Mouse (Mus musculus): Measurements from ENCODE around the gene Gm28043. TPM values are rescaled to one million over a fixed set of nuclear protein-coding genes. Genes with fewer than 3 reads are reported as not detected.
"Not testable (repeated sequence)": the region's sequence is repeated elsewhere in the genome, so short reads cannot be mapped to it uniquely, and the experiment has no call there.

The Gm28043 gene
- polyA plus RNA-seq, 1 experiment: 1.2 TPM

DNA sequence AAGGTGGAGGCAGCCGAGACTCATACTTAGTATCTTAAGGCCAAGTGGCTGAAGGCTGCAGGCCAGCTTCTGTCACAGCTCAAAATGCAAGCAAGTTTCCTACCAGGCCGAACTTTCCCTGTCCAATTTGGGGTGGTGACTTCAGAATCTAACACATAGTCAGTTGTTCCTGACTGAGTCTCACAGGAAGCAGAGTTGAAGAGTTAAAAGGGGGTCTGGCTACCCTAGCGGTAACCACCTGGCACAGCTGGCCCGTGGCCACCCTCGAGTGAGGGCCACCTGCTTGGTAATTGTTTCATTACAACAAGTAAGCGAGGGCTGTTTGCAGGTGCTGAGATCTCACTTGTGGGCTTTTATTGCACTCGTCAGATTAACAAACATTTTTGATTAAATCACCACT, 97.9 kb downstream of the Gm28043 start:
- 67% methylated on average over 7 of the region's 7 CpGs for WGBS
- H3K4me3 ChIP-seq (replicated peaks; ENCODE audit: extremely low read depth, low read depth, low read length): no peak overlapping the region
- TF ChIP-seq CTCF (IDR thresholded peaks at IDR 0.05; ENCODE audit: insufficient read depth, low read length) (no peak), POLR2A (IDR thresholded peaks at IDR 0.05; ENCODE audit: borderline replicate concordance, extremely low read depth, low read depth, low read length) (no peak)
- DNase-seq: no peak
- peaks cover 2% of the 10 kb centered on the region; the same call in 1 of the 2 replicates for H3K4me1 ChIP-seq (ENCODE audit: control insufficient read depth, insufficient read depth, low read length)

DNA sequence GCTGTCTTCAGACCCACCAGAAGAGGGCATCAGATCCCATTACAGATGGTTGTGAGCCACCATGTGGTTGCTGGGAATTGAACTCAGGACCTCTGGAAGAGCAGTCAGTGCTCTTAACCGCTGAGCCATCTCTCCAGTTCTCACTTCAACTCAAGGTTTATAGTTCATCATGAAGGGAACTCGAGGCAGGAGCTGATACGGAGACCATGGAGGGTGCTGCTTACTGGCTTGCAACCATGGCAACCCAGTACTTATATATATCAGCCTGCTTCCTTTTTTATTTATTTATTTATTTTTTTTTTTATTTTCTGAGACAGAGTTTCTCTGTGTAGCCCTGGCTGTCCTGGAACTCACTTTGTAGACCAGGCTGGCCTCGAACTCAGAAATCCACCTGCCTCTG, 99.1 kb downstream of the Gm28043 start:
- H3K4me3 ChIP-seq (replicated peaks; ENCODE audit: extremely low read depth, low read depth, low read length); DNase-seq; H3K4me1 ChIP-seq (ENCODE audit: control insufficient read depth, insufficient read depth, low read length): not testable (repeated sequence)
- WGBS: 98% methylated on average over 4 of the region's 4 CpGs

DNA sequence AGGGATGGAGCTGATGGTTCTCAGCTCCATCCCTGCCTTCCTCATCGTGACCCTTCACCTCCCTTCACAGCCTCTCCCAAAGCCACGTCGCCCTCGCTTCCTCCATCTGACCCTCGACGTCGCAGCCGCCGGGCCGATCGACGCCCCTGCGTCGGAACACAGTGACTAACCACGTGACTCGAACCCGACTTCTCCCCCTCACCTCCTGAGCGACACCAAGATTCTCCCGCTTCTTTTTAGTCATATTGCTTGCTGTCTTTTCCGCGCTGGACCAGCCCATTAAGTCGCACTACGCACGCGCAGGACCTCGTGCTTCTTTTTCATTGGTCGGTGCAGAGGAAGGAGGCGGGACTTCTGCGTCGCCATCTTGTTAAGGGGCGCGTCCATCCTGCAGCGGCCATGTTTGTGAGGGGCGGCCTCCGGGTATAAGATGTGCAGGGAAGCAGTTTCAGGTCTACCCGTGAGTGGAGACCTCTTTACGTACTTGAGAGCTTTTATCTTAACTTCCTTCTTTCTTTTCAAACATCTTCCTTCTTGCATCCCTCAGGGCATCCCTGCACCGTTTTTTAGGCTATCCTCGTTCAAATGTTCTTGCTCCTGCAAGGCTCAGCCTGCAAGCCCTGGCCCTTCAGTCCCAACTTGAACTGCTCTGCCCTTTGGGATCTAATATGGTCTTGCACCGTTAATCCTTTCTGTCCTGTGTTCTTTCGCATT, 102.2 kb downstream of the Gm28043 start, which contains the start of gene Ccdc167:
Gene Ccdc167 (minus strand): TSS at position 313 of the 714 bp plus-strand sequence.
- peak; percentile 95 for DNase-seq
- 5% methylated on average over 41 of the region's 41 CpGs for whole genome bisulfite sequencing
- Histone ChIP-seq H3K4me3 (replicated peaks; ENCODE audit: extremely low read depth, low read depth, low read length) (peak within 1 kb of the TSS; percentile 78), H3K4me1 (ENCODE audit: control insufficient read depth, insufficient read depth, low read length) (peaks cover 2% of the 10 kb centered on the region; the same call in 1 of the 2 replicates)
- TF ChIP-seq POLR2A (IDR thresholded peaks at IDR 0.05; ENCODE audit: borderline replicate concordance, extremely low read depth, low read depth, low read length): no peak; the same call in 1 of the 2 replicates
- TF ChIP-seq CTCF (IDR thresholded peaks at IDR 0.05; ENCODE audit: insufficient read depth, low read length): no peak

DNA sequence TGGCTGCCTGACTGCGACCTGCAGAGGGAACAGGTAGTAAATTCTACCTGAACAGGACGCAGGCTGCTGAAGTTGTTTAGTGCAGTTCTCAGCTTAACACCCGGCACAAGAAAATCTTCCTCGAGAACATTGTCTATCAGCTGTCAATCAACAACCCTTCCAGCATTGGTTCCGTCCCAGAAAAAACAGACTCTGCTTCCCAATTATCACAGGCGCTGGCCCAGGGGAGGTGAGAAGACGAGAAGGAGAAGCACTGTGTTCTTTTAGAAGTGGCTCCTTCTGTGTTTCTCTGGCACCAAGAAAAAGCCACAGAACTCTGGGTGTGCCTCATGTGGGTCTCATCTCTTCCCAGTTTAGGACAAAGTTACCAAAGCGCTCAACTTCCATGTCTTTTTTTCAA, 104.0 kb downstream of the Gm28043 start:
- no peak overlapping the region for H3K4me3 ChIP-seq (replicated peaks; ENCODE audit: extremely low read depth, low read depth, low read length)

DNA sequence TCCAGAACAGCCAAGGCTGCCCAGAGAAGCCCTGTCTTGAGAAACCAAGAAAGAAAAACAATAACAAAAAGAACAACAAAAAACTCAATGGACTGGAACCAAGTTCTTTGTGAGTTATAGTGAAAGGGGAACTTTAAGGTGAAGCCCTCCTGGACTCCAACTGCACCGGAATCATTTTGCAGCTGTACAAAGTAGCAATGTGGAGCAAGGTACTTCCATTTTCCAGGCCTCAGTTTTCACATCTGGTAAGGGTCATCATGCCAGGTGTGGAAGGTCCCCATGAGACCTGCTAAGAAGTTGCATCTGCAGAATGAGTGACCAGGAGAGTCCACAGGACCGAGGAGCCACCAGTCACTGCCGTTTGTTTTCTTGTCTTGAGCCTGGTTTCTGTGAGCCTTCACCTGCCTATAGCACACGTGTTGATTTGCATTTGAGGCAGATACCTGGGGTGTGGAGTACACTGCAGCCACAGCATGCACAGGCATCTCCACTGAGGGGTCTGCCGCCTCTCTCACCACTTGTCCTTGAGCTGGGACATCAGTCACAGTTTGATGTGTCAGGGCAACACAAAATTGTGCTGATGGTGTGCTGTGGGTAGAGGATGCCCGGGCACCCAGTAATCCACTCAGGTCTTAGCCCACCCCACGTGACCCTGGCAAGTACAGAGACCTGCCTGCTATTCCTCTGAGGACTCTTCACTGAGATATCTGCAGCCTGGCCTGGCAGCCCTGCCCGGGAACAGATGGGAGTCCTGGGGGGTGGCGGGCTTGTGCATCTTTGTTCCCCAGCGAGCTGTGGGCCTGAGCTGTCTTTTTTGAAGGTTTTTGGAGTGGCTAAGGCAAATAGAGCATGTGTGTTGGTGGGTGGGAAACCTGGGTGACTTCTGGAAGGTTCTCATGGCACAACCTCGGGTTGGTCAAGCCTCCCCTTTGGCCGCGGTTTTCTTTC, 105.2 kb downstream of the Gm28043 start:
- DNase-seq: no peak
- Histone ChIP-seq H3K4me3 (replicated peaks; ENCODE audit: extremely low read depth, low read depth, low read length) (no peak overlapping the region), H3K4me1 (ENCODE audit: control insufficient read depth, insufficient read depth, low read length) (peaks cover 2% of the 10 kb centered on the region; the same call in 1 of the 2 replicates)
- no peak for TF ChIP-seq CTCF (IDR thresholded peaks at IDR 0.05; ENCODE audit: insufficient read depth, low read length)
- no peak for TF ChIP-seq POLR2A (IDR thresholded peaks at IDR 0.05; ENCODE audit: borderline replicate concordance, extremely low read depth, low read depth, low read length)
- WGBS: 75% methylated on average over 13 of the region's 13 CpGs

More for the DNA sequence above, 104.0 kb downstream of the Gm28043 start:
- H3K4me1 ChIP-seq (ENCODE audit: control insufficient read depth, insufficient read depth, low read length): peaks cover 2% of the 10 kb centered on the region; the same call in 1 of the 2 replicates
- no peak for DNase-seq
- no peak for TF ChIP-seq POLR2A (IDR thresholded peaks at IDR 0.05; ENCODE audit: borderline replicate concordance, extremely low read depth, low read depth, low read length)
- TF ChIP-seq CTCF (IDR thresholded peaks at IDR 0.05; ENCODE audit: insufficient read depth, low read length): no peak
- 83% methylated on average over 8 of the region's 8 CpGs for WGBS

DNA sequence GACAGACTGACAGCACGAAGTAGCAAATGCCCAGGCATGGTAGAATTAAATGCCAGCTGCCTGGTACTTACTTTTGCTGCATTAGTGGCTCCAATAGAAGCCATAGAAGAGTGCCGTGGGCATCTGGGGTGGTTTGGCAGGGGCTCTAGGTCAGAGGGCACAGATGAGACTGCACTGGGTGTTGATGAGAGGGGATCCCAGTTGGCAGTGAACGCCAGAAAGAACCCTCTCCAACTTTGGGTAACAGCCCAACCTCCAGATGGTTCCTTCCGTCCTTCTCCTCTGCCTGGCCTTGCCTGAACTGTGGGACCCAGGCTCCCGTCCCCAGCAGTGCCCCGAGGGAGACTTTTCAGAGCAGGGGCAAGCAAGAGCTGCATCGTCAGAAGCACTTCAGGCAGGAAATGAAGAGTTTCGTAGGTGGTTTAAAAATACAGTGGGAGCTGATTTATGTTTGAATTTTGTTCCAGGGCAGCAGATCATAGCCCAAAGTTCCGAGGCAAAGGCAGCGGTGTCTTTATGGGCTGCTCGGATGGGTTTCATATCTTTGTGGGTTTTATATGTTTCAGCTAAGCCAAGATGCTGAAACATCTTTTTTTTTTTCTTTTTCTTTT, 106.2 kb downstream of the Gm28043 start:
- no peak for DNase-seq
- TF ChIP-seq CTCF (IDR thresholded peaks at IDR 0.05; ENCODE audit: insufficient read depth, low read length) (no peak), POLR2A (IDR thresholded peaks at IDR 0.05; ENCODE audit: borderline replicate concordance, extremely low read depth, low read depth, low read length) (no peak)
- peaks cover 2% of the 10 kb centered on the region; the same call in 1 of the 2 replicates for H3K4me1 ChIP-seq (ENCODE audit: control insufficient read depth, insufficient read depth, low read length)

DNA sequence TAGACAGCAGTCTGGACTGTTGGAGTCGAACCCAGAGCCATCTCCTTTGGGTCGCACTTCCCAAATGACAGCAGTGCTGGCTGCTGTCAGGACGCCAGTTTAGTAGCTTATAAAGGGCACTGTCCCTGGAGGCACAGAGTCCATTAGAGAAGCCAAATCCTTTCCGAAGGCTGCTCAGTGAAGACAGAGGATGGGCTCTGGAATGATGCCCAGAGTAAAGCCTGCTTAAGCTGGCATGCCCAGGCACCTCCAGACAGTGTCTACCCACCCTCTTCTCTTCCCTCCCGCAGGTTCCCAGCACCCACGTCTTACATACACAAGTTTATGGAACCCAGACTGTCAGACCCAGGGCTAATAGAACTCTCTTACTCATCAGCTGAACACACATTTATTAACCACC, 109.9 kb downstream of the Gm28043 start:
- H3K4me3 ChIP-seq (replicated peaks; ENCODE audit: extremely low read depth, low read depth, low read length): no peak overlapping the region
- no peaks in the 10 kb centered on the region for H3K4me1 ChIP-seq (ENCODE audit: control insufficient read depth, insufficient read depth, low read length)
- TF ChIP-seq CTCF (IDR thresholded peaks at IDR 0.05; ENCODE audit: insufficient read depth, low read length) (no peak), POLR2A (IDR thresholded peaks at IDR 0.05; ENCODE audit: borderline replicate concordance, extremely low read depth, low read depth, low read length) (no peak)
- DNase-seq: no peak
- 58% methylated on average over 6 of the region's 6 CpGs for WGBS

More for the DNA sequence above, 106.2 kb downstream of the Gm28043 start:
- H3K4me3 ChIP-seq (replicated peaks; ENCODE audit: extremely low read depth, low read depth, low read length): no peak overlapping the region
- WGBS: 53% methylated on average over 11 of the region's 11 CpGs

DNA sequence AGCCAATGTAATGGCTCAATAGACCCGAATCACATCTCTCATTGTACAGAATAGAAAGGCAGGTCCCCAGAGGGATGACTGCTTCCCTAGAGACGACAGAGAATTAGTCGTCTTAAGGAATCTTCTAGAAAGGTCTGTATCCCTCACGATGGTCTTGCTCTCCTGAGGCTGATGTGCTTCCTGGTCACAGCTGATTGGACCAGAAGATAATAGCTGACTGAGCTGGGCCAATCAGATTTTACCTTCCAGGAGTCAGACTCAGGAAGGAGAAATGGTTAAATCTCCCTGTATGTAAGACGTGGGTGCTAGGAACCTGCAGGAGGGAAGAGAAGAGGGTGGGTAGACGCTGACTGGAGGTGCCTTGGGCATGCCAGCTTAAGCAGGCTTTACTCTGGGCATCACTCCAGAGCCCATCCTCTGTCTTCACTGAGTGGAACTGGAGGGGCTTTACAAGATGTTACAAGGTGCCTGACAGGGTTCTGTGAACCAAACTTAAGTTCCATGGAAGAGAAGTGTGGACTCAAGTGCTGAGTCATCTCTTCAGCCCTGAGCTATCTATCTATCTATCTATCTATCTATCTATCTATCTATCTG, 110.4 kb downstream of the Gm28043 start:
- 59% methylated on average over 6 of the region's 6 CpGs for WGBS
- Histone ChIP-seq H3K4me3 (replicated peaks; ENCODE audit: extremely low read depth, low read depth, low read length) (no peak overlapping the region), H3K4me1 (ENCODE audit: control insufficient read depth, insufficient read depth, low read length) (no peaks in the 10 kb centered on the region)
- no peak for TF ChIP-seq POLR2A (IDR thresholded peaks at IDR 0.05; ENCODE audit: borderline replicate concordance, extremely low read depth, low read depth, low read length)
- no peak for TF ChIP-seq CTCF (IDR thresholded peaks at IDR 0.05; ENCODE audit: insufficient read depth, low read length)
- DNase-seq: no peak

DNA sequence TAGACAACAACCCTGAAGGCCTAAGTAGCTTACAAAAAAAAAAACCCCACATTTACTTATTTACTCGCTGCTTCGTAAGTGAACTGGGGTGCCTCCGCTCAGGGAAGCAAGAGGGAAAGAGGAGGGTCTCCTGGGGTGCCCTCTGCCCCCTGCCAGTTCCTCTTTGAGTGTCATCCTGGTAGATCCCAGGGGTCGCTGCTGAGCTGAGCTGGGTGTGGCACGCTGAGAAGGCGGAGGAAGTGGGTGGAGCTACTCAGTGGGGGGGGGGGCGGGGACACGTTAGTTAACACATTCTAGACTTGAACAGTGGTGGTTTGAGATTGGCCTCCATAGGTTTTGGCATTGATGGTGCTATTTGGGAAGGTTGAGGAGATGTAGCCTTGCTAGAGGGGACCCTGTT, 113.4 kb downstream of the Gm28043 start:
- 52% methylated on average over 8 of the region's 8 CpGs for WGBS
- Histone ChIP-seq H3K4me1 (ENCODE audit: control insufficient read depth, insufficient read depth, low read length) (no peaks in the 10 kb centered on the region), H3K4me3 (replicated peaks; ENCODE audit: extremely low read depth, low read depth, low read length) (no peak overlapping the region)
- DNase-seq: no peak
- TF ChIP-seq POLR2A (IDR thresholded peaks at IDR 0.05; ENCODE audit: borderline replicate concordance, extremely low read depth, low read depth, low read length) (no peak), CTCF (IDR thresholded peaks at IDR 0.05; ENCODE audit: insufficient read depth, low read length) (no peak)

Data from lung, adult 2 months (tissue).